ENCODE assay signal across 7 mouse cellular contexts in genomic region chr9:59588710-59589671, GRCm38 (mm10). TPM values are rescaled to one million over a fixed set of nuclear protein-coding genes. Genes with fewer than 3 reads are reported as not detected.
DNase-seq lines count a peak whose midpoint lies in the region; ATAC-seq and TF ChIP-seq lines count a peak whose summit lies in the region.

No protein-coding gene starts in this region.

- ATAC-seq in megakaryocyte-erythroid progenitor cell, adult 5-6 weeks (replicated peaks; ENCODE audit: low FRiP score, low TSS enrichment, poor library complexity, severe bottlenecking) = no peak

- intact Hi-C loops in left cerebral cortex, adult 2 months (cut with DNase I) = no loop called here

- H3K4me3 ChIP-seq in left cerebral cortex, adult 2 months = peak overlapping the region; percentile 27; the same call in 1 of the 2 replicates

- TF ChIP-seq CTCF in left cerebral cortex, adult 2 months (IDR thresholded peaks at IDR 0.05) = no peak

- peak; percentile 57 for DNase-seq in embryo, embryonic 11 days
- peak; percentile 17 for DNase-seq in forelimb bud, embryonic 11.5 days (ENCODE audit: low read depth, low spot score)
- DNase-seq in left cerebral cortex, adult 2 months (ENCODE audit: extremely low spot score in 1 of 2, low spot score in 2 of 2) = peak; percentile 63 to 79
- peak; percentile 9 for DNase-seq in retina, postnatal 7 days (ENCODE audit: low read depth, low spot score)
- no peak for DNase-seq in adrenal gland, adult (ENCODE audit: inconsistent age in 2 of 2, low spot score in 1 of 2)
- DNase-seq in adrenal gland, adult 2 months = no peak

- peak overlapping the region; percentile 91 for H3K27ac ChIP-seq in left cerebral cortex, adult 2 months

RNA-seq across cellular contexts. Expression of gene Celf6, which starts 11.3 kb away (rescaled TPM):
- 10 to 100 TPM; 28.8 to 30.6 TPM for total RNA-seq in left cerebral cortex, adult 2 months (2021)
- not detected in 2 replicates for total RNA-seq in megakaryocyte-erythroid progenitor cell, adult 5-6 weeks (2014; fragmentation: Nextera tagmentation)
- not detected in 2 replicates for total RNA-seq in megakaryocyte-erythroid progenitor cell, adult 5-6 weeks (2017)
- total RNA-seq in adrenal gland, adult 2 months (2021) = 1 to 10 TPM; 3.0 to 8.6 TPM
- 3.9 and 13.9 TPM in 2 replicates for polyA plus RNA-seq in adrenal gland, adult 2 months (2012; rRNA removed)

RNA-seq across cellular contexts. Expression of gene Parp6, which starts 28.1 kb away (rescaled TPM):
- 100 to 1,000 TPM; 144 to 156 TPM for total RNA-seq in left cerebral cortex, adult 2 months (2021)
- 27.1 and 39.6 TPM in 2 replicates for total RNA-seq in megakaryocyte-erythroid progenitor cell, adult 5-6 weeks (2014; fragmentation: Nextera tagmentation)
- total RNA-seq in megakaryocyte-erythroid progenitor cell, adult 5-6 weeks (2017) = 19.8 and 34.7 TPM in 2 replicates
- 10 to 100 TPM; 25.3 to 32.9 TPM for total RNA-seq in adrenal gland, adult 2 months (2021)
- polyA plus RNA-seq in adrenal gland, adult 2 months (2012; rRNA removed) = 6.0 and 6.5 TPM in 2 replicates

RNA-seq across cellular contexts. Expression of gene Tmem202, which starts 49.3 kb away (rescaled TPM):
- total RNA-seq in left cerebral cortex, adult 2 months (2021) = 1 to 10 TPM; 3.7 to 4.1 TPM
- total RNA-seq in megakaryocyte-erythroid progenitor cell, adult 5-6 weeks (2014; fragmentation: Nextera tagmentation) = not detected in 2 replicates
- total RNA-seq in megakaryocyte-erythroid progenitor cell, adult 5-6 weeks (2017) = not detected in 2 replicates
- 1 to 10 TPM; 2.5 to 3.5 TPM for total RNA-seq in adrenal gland, adult 2 months (2021)
- polyA plus RNA-seq in adrenal gland, adult 2 months (2012; rRNA removed) = 4.1 and 4.4 TPM in 2 replicates

RNA-seq across cellular contexts. Expression of gene Hexa, which starts 49.7 kb away (rescaled TPM):
- 10 to 100 TPM; 49.3 to 53.1 TPM for total RNA-seq in left cerebral cortex, adult 2 months (2021)
- total RNA-seq in megakaryocyte-erythroid progenitor cell, adult 5-6 weeks (2014; fragmentation: Nextera tagmentation) = 16.6 and 23.9 TPM in 2 replicates
- 25.4 and 28.7 TPM in 2 replicates for total RNA-seq in megakaryocyte-erythroid progenitor cell, adult 5-6 weeks (2017)
- 100 to 1,000 TPM; 134 to 162 TPM for total RNA-seq in adrenal gland, adult 2 months (2021)
- polyA plus RNA-seq in adrenal gland, adult 2 months (2012; rRNA removed) = 123 and 137 TPM in 2 replicates

Comparison
In these comparisons a context has a peak if more than half of its experiments do, and no peak if none do; other contexts are left out.
1. DNase-seq: peak in embryo, embryonic 11 days (single experiment), forelimb bud, embryonic 11.5 days (single experiment), left cerebral cortex, adult 2 months (2 of 2) and retina, postnatal 7 days (single experiment); none in adrenal gland, adult (0 of 2) and adrenal gland, adult 2 months (single experiment).